Mouse (Mus musculus) left cerebral cortex, adult 2 months (tissue): ENCODE data around the gene Mcur1. TPM values are rescaled to one million over a fixed set of nuclear protein-coding genes. Genes with fewer than 3 reads are reported as not detected.

Experiments used
- DNase-seq, 2 experiments: peaks; one replicate each; pipeline ENCODE4 v3.0.0; 2021 to 2022; ENCODE audit warnings: low spot score in 2 of 2, mixed read lengths in 1 of 2; ENCODE audit errors: extremely low spot score in 1 of 2
- H3K27ac ChIP-seq: fragments of 200-600 bp; 2 replicates; pipeline ENCODE4 v1.8.1; 2022
- H3K4me3 ChIP-seq: fragments of 200-600 bp; 2 replicates; pipeline ENCODE4 v1.8.1; 2022
- CTCF ChIP-seq: fragments of 200-600 bp; IDR thresholded peaks from 2 replicates; pipeline ENCODE4 v1.8.1; 2022; ENCODE audit warnings: antibody characterized with exemption, mild to moderate bottlenecking, moderate library complexity
- intact Hi-C: fragments of 180-260 bp; cut with DNase I; formaldehyde crosslinking; loops from one replicate; pipeline ENCODE4 v1.15.1; 2025
- total RNA-seq, 2 experiments: library from RNA; stranded (reverse); gene quantifications; 2 replicates each; pipeline ENCODE4 v1.2.3; 2021

Mcur1 gene
- total RNA-seq, 2 experiments from 2014 or later, result 15.8 to 17.8 TPM

DNA sequence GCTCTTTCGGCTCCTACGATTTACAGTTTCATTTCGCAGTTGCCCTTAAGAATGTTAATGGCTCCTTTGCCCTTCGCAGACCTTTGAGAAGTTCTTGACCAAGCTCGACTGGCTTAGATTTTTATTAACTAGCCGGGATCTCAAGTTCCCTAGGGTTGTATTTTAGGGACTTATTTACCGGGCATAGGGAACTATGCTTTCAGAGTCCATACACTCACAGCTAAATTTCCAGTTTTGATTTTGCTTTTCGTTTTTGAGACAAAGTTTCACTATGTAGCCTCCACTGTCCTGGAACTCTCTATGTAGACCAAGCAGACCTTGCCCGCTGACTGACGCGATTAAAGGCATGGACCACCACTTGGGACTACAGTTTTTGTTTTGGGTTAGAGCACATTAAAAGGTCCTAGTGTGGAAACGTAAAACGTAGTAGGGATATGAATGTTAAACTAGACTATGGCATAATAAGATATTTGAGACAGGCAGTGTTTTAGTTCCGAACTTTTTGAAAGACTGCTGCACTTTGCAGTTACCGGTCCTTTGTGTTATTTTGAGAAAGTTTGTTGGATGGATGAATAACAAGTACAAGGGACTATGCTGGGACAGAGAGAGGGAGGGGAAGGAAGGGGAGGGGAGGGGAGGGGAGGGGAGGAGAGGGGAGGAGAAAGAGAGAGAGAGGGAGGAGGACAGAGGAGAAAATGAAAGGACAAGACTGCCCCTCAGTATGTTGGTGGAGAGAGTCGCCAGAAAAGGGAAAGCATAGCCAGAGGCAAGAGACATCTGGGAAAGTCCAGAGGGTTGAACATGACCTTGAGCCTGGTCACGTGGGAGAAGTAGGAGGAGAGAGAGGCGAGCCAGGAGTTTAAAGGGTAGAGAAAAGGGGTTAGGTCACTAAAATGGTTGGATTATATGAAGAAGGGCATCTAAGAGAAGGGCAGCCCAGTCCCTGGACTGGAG is 744 bp upstream of the Mcur1 start:
- no peak for DNase-seq
- Histone ChIP-seq H3K27ac (peak overlapping the region; percentile 95), H3K4me3 (peak overlapping the region; percentile 71)
- intact Hi-C loops, result no loop called here
- no peak for TF ChIP-seq CTCF

GRCm38 (mm10) chr13:43558959-43559358 is 1.0 kb downstream of the Mcur1 start:
- DNase-seq, result no peak
- intact Hi-C loops, result loop anchor here (5.0 kb wide), 1 partner anchor 387 kb away; the partner anchor contains the start of gene Tbc1d7
- Histone ChIP-seq H3K27ac (peak overlapping the region; percentile 95), H3K4me3 (peak overlapping the region; percentile 71)
- TF ChIP-seq CTCF, result no peak

GRCm38 (mm10) chr13:43558357-43558756 is 1.6 kb downstream of the Mcur1 start:
- Histone ChIP-seq H3K27ac (no peak overlapping the region), H3K4me3 (peak overlapping the region; percentile 71)
- TF ChIP-seq CTCF, result no peak
- DNase-seq, result no peak
- intact Hi-C loops, result loop anchor here (5.0 kb wide), 1 partner anchor 386 kb away; the partner anchor contains the start of gene Tbc1d7

DNA sequence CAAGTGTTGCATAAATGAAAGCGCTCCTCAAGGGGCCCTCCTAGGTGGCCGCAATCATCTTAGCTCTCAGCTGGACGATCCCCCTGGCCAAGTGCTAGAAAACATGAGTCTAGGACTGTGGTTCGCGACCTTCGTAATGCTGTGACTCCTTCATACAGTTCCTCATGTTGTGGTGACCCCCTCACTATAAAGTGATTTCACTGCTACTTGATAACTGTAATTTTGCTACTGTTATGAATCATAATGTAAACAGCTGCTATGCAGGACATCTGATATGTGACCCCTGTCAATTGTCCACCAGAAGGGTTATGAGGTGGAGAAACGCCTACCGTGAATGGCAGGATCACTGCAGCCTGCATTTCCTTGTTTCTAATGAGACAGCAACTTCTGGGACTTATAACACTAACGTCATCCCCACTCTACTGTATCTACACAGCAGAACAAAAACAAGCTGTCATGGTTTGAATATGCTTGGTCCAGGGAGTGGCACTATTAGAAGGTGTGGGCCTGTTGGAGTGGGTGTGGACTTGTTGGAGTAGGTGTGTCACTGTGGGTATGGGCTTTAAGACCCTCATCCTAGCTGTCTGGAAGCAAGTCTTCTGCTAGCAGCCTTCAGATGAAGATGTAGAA is 3.0 kb downstream of the Mcur1 start:
- DNase-seq, result no peak
- intact Hi-C loops, result loop anchor here (5.0 kb wide), 1 partner anchor 385 kb away; the partner anchor contains the start of gene Tbc1d7
- TF ChIP-seq CTCF, result no peak

DNA sequence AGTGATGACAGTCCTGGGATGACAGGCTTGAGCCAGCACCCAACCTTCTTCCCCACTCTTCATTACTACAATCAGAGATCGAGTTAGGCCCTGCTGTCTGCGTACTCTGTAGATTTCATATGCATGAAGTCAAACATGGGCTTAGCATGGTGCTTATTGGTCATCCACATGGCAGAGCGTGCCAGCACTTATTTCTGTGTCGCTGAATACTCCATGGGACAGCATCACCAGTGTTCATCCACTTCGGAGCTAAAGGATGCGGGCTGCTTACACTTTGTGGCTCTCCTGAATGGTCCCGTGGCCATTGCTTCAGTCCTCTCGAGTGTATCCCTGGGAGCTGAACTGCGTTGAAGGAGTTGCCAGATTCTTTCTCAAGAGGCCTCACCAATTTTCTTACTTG is 4.7 kb downstream of the Mcur1 start:
- no peak for TF ChIP-seq CTCF

More for the DNA sequence above, 3.0 kb downstream of the Mcur1 start:
- Histone ChIP-seq H3K27ac (no peak overlapping the region), H3K4me3 (no peak overlapping the region)

GRCm38 (mm10) chr13:43554827-43555226 is 5.2 kb downstream of the Mcur1 start:
- intact Hi-C loops, result loop anchor here (5.0 kb wide), 1 partner anchor 383 kb away; the partner anchor contains the start of gene Tbc1d7
- H3K4me3 ChIP-seq, result no peak overlapping the region
- TF ChIP-seq CTCF, result no peak

More for the DNA sequence above, 4.7 kb downstream of the Mcur1 start:
- Histone ChIP-seq H3K4me3 (no peak overlapping the region), H3K27ac (no peak overlapping the region)
- DNase-seq, result no peak
- intact Hi-C loops, result loop anchor here (5.0 kb wide), 1 partner anchor 383 kb away; the partner anchor contains the start of gene Tbc1d7

GRCm38 (mm10) chr13:43550676-43551075 is 9.3 kb downstream of the Mcur1 start:
- no peak for DNase-seq
- no peak for TF ChIP-seq CTCF
- H3K27ac ChIP-seq, result no peak overlapping the region
- intact Hi-C loops, result no loop called here
- H3K4me3 ChIP-seq, result no peak overlapping the region

More at GRCm38 (mm10) chr13:43554827-43555226, 5.2 kb downstream of the Mcur1 start:
- no peak overlapping the region for H3K27ac ChIP-seq
- no peak for DNase-seq

- Histone ChIP-seq H3K4me3 (no peak overlapping the region), H3K27ac (no peak overlapping the region)
- intact Hi-C loops, result loop anchor here (5.0 kb wide), 1 partner anchor 133 kb away; no protein-coding TSS in a partner anchor
- no peak for DNase-seq
- TF ChIP-seq CTCF, result no peak
These were observed 10.1 kb downstream of the Mcur1 start for GRCm38 (mm10) chr13:43549870-43550269.

GRCm38 (mm10) chr13:43549078-43549698 is 10.8 kb downstream of the Mcur1 start:
- no peak for DNase-seq
- Histone ChIP-seq H3K4me3 (no peak overlapping the region), H3K27ac (no peak overlapping the region)
- intact Hi-C loops, result loop anchor here (5.0 kb wide), 1 partner anchor 132 kb away; no protein-coding TSS in a partner anchor
- TF ChIP-seq CTCF, result no peak

- DNase-seq, result no peak
- H3K27ac ChIP-seq, result no peak overlapping the region
- H3K4me3 ChIP-seq, result no peak overlapping the region
- intact Hi-C loops, result loop anchor here (5.0 kb wide), 1 partner anchor 131 kb away; no protein-coding TSS in a partner anchor
- no peak for TF ChIP-seq CTCF
These were observed 11.4 kb downstream of the Mcur1 start for GRCm38 (mm10) chr13:43548617-43549016.

DNA sequence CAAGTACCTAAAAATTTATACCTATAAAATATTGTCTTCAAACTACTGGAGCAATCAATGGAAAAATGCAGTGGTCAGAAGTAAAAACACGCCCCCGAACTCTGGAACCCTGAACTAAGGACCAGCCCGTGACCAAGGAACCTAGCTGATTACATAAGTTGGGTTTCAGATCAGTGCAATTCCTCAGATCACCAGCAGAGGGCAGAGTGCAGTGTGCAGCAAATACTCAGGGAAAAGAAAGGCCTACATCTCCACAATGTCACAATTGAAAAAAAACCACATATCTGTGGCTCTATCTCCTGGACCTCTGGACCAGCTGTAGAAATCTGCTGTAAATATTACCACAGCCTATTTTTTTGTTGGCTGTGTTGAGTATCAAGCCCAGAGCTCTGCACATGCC is 13.1 kb downstream of the Mcur1 start:
- H3K4me3 ChIP-seq, result no peak overlapping the region
- intact Hi-C loops, result loop anchor here (5.0 kb wide), 1 partner anchor 130 kb away; no protein-coding TSS in a partner anchor
- DNase-seq, result peak; percentile 82 to 87
- peak overlapping the region; percentile 68 for H3K27ac ChIP-seq
- peak; percentile 97 for TF ChIP-seq CTCF
